Comparison of ENCODE assay signal across 10 mouse cellular contexts in the genomic region with DNA sequence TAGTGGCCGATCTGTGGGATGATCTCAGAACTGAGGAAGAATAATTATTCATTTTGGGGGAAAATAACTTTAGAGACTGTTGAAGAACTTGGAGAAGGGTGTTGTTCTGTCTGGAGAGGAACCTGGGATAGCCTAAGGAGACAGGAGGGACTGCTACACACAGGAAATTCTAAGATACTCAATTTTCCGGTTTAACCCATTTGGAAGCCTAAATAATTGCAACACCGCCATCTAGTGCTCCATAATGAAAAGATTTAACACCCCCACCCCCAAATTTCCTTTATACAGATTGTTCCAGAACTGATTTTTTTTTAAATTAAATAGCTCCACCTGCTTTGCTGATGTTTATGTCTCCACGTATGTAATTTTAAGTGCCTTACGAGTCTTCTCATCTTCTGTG.
DNase-seq lines count a peak whose midpoint lies in the region; ATAC-seq lines count a peak whose summit lies in the region.
"Had no signal": no experiment of that assay in that cellular context is flagged by ENCODE, and none has a peak within 500 bp of the region (broad histone marks: within the 10 kb centered on the region; RNA-seq: fewer than 3 reads in every experiment).

No protein-coding gene starts in this region.

- H3K27ac ChIP-seq in hindbrain, embryonic 11.5 days (ENCODE audit: low read depth, low read length) = no peak overlapping the region
- H3K27ac ChIP-seq in hindbrain, embryonic 13.5 days = no peak overlapping the region
- H3K27ac ChIP-seq: lung, embryonic 15.5 days had no signal

- H3K9me3 ChIP-seq in hindbrain, embryonic 11.5 days (ENCODE audit: control insufficient read depth, low read length) = no peaks in the 10 kb centered on the region
- no peaks in the 10 kb centered on the region for H3K9me3 ChIP-seq in hindbrain, embryonic 13.5 days
- H3K9me3 ChIP-seq: lung, embryonic 15.5 days had no signal

- H3K4me3 ChIP-seq in hindbrain, embryonic 11.5 days (ENCODE audit: low read depth, low read length) = no peak overlapping the region
- H3K4me3 ChIP-seq in hindbrain, embryonic 13.5 days = no peak overlapping the region
- H3K4me3 ChIP-seq: lung, embryonic 15.5 days had no signal

- no peak overlapping the region for H3K9ac ChIP-seq in hindbrain, embryonic 11.5 days (ENCODE audit: low read depth, low read length)
- H3K9ac ChIP-seq in hindbrain, embryonic 13.5 days = no peak overlapping the region
- H3K9ac ChIP-seq: lung, embryonic 15.5 days had no signal

- no peaks in the 10 kb centered on the region for H3K36me3 ChIP-seq in hindbrain, embryonic 11.5 days (ENCODE audit: control insufficient read depth, insufficient read depth, low read length)
- no peaks in the 10 kb centered on the region for H3K36me3 ChIP-seq in hindbrain, embryonic 13.5 days
- H3K36me3 ChIP-seq: lung, embryonic 15.5 days had no signal

- H3K4me2 ChIP-seq in hindbrain, embryonic 11.5 days (replicated peaks; ENCODE audit: low read depth, low read length) = no peak overlapping the region
- H3K4me2 ChIP-seq in hindbrain, embryonic 13.5 days = no peak overlapping the region
- H3K4me2 ChIP-seq: lung, embryonic 15.5 days had no signal

- WGBS in hindbrain, embryonic 11.5 days = 48% methylated on average over 5 of the region's 5 CpGs
- 56% methylated on average over 5 of the region's 5 CpGs for WGBS in hindbrain, embryonic 13.5 days

- H3K27me3 ChIP-seq in hindbrain, embryonic 11.5 days (ENCODE audit: control insufficient read depth, insufficient read depth, low read length) = no peaks in the 10 kb centered on the region
- no peaks in the 10 kb centered on the region for H3K27me3 ChIP-seq in hindbrain, embryonic 13.5 days
- H3K27me3 ChIP-seq: lung, embryonic 15.5 days had no signal

- ATAC-seq in hindbrain, embryonic 11.5 days (ENCODE audit: low FRiP score) = no peak
- no peak for ATAC-seq in hindbrain, embryonic 13.5 days (ENCODE audit: low FRiP score)

- no peaks in the 10 kb centered on the region for H3K4me1 ChIP-seq in hindbrain, embryonic 11.5 days (replicated peaks; ENCODE audit: control insufficient read depth, insufficient read depth, low read length)
- no peaks in the 10 kb centered on the region for H3K4me1 ChIP-seq in hindbrain, embryonic 13.5 days (replicated peaks)
- H3K4me1 ChIP-seq: lung, embryonic 15.5 days had no signal

- DNase-seq in hindbrain, embryonic 11.5 days (ENCODE audit: low spot score) = peak; percentile 40
- peak; percentile 25 for DNase-seq in lung, postnatal 10 days
- no peak for DNase-seq in lung, adult 18-20 months
- peak; percentile 35 for DNase-seq in brain, adult 2 months (ENCODE audit: low read depth, low spot score)
- peak; percentile 36 for DNase-seq in retina, postnatal 1 day
- no peak for DNase-seq in thymus, postnatal 14 days
- DNase-seq in spleen, postnatal 4 days (ENCODE audit: low spot score in 2 of 2) = no peak
- DNase-seq: cerebellum, adult 9-11 months had no signal

Comparison
In these comparisons a context has a peak if more than half of its experiments do, and no peak if none do; other contexts are left out.
1. DNase-seq: peak in hindbrain, embryonic 11.5 days (single experiment), lung, postnatal 10 days (single experiment), brain, adult 2 months (single experiment) and retina, postnatal 1 day (single experiment); none in lung, adult 18-20 months (0 of 2), thymus, postnatal 14 days (single experiment) and spleen, postnatal 4 days (0 of 2).